Mouse (Mus musculus) limb, embryonic 15.5 days (tissue): Measurements from ENCODE around the gene Rnaseh2a. TPM values are rescaled to one million over a fixed set of nuclear protein-coding genes. Genes with fewer than 3 reads are reported as not detected.

ENCODE experiments used
- ATAC-seq: fragments of 200-750 bp; cut with Nextera tagmentation; 2 replicates; pipeline ENCODE4 v1.8.0; 2017; ENCODE audit warnings: low read depth, moderate TSS enrichment; ENCODE audit not compliant: insufficient number of reproducible peaks, low FRiP score, low TSS enrichment
- H3K27ac ChIP-seq: fragments of 300-500 bp; sonication (generic); 2 replicates; pipeline ENCODE4 v1.5.1; 2015; ENCODE audit warnings: moderate library complexity, mild to moderate bottlenecking, inconsistent platforms
- H3K27me3 ChIP-seq: fragments of 300-500 bp; sonication (generic); 2 replicates; pipeline ENCODE4 v1.6.1; 2015; ENCODE audit warnings: inconsistent platforms
- H3K36me3 ChIP-seq: fragments of 300-500 bp; sonication (generic); 2 replicates; pipeline ENCODE4 v1.6.1; 2015; ENCODE audit warnings: inconsistent platforms
- H3K4me1 ChIP-seq: fragments of 300-500 bp; sonication (generic); 2 replicates; pipeline ENCODE4 v1.6.1; 2015; ENCODE audit warnings: inconsistent platforms
- H3K4me2 ChIP-seq: fragments of 300-500 bp; sonication (generic); 2 replicates; pipeline ENCODE4 v1.6.1; 2015; ENCODE audit warnings: mild to moderate bottlenecking, inconsistent platforms
- H3K4me3 ChIP-seq: fragments of 300-500 bp; sonication (generic); 2 replicates; pipeline ENCODE4 v1.5.1; 2015; ENCODE audit warnings: mild to moderate bottlenecking, inconsistent platforms
- H3K9ac ChIP-seq: fragments of 300-500 bp; sonication (generic); 2 replicates; pipeline ENCODE4 v1.6.1; 2015; ENCODE audit warnings: inconsistent platforms
- H3K9me3 ChIP-seq: fragments of 300-500 bp; sonication (generic); 2 replicates; pipeline ENCODE4 v1.6.1; 2016; ENCODE audit warnings: inconsistent platforms
- WGBS: fragments of 180-500 bp; shearing (Covaris S2); methylation state at CpG from one replicate; pipeline ENCODE4 v1.1.7; 2015; 5-methylcytosine and 5-hydroxymethylcytosine counted together
- microRNA-seq: library from miRNA; unstranded; fragments of <30 nt; microRNA quantifications from one replicate; pipeline ENCODE4, GENCODE M21; 2016
- polyA plus RNA-seq: library from polyadenylated mRNA; unstranded; fragments of >200 nt; fragmentation: Nextera tagmentation; extraction: Ambion mirVana; gene quantifications from 2 replicates; pipeline ENCODE4 v1.2.1, GENCODE M21; 2015

Rnaseh2a gene
- polyA plus RNA-seq, 1 experiment from 2014 or later: 95.2 TPM

DNA sequence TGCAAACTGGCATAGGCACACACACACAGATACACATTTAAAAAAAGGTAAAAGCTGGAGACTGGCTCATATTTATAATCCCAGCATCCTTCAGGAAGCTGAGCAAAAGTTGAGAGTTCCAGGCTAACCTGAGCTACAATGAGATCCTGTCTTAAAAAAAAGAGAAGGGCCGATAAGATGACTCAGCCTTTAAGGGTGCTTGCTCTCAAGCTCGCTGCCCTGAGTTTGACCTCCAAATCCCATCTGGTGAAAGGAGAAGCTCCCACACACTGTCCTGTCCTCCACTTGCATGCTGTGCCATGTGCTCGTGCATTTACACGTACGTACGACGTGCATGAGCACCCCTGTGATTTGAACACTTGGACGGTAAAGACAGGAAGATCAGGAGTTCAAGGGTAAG lies 62.1 kb downstream of the Rnaseh2a start:
- H3K27me3 ChIP-seq: peaks cover 24% of the 10 kb centered on the region
- ATAC-seq: no peak
- 0 out of 2 replicates have a peak, but pooled peaks cover 3% of the 10 kb centered on the region for H3K36me3 ChIP-seq
- peaks cover 31% of the 10 kb centered on the region for H3K4me1 ChIP-seq
- no peak overlapping the region for H3K4me2 ChIP-seq
- H3K4me3 ChIP-seq: no peak overlapping the region
- WGBS: 74% methylated on average over 8 of the region's 8 CpGs
- H3K9ac ChIP-seq: no peak overlapping the region
- no peak overlapping the region for H3K27ac ChIP-seq
- H3K9me3 ChIP-seq: no peaks in the 10 kb centered on the region

DNA sequence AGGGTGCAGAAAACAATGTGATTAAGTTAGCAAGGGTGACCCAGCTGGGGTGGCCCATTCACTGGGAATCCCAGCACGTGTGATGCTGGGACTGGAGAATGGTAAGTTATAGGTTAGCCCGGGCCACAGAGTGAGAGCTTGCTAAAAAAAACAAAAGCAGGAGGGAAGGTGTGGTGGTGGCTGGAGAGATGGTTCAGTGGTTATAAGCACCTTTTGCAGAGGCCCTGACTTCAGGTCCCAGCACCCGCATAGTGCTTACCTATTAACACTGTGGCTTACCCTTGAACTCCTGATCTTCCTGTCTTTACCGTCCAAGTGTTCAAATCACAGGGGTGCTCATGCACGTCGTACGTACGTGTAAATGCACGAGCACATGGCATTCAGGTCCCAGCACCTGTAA lies 62.5 kb downstream of the Rnaseh2a start:
- no peak for ATAC-seq
- Histone ChIP-seq H3K9me3 (no peaks in the 10 kb centered on the region), H3K36me3 (0 out of 2 replicates have a peak, but pooled peaks cover 3% of the 10 kb centered on the region), H3K27me3 (peaks cover 20% of the 10 kb centered on the region), H3K4me1 (peaks cover 30% of the 10 kb centered on the region), H3K4me2 (no peak overlapping the region), H3K4me3 (no peak overlapping the region), H3K27ac (no peak overlapping the region), H3K9ac (no peak overlapping the region)
- 92% methylated on average over 9 of the region's 9 CpGs for WGBS

Small RNAs within 50 kb of the gene (microRNA-seq; reads per million reads assigned to microRNA genes)
- gene Gm24197: not detected

Other genes with a start within 250 kb of the Rnaseh2a start
- 3.8 and 5.5 TPM in 2 replicates for gene G430095P16Rik, start 246.8 kb downstream of the Rnaseh2a start, polyA plus RNA-seq
- 87.0 and 100 TPM in 2 replicates for gene Nfix, start 169.4 kb downstream of the Rnaseh2a start, polyA plus RNA-seq
- 7.5 and 8.0 TPM in 2 replicates for gene Dand5, start 146.9 kb downstream of the Rnaseh2a start, polyA plus RNA-seq
- 44.7 and 45.6 TPM in 2 replicates for gene Gadd45gip1, start 138.2 kb downstream of the Rnaseh2a start, polyA plus RNA-seq
- 102 and 122 TPM in 2 replicates for gene Rad23a, start 129.1 kb downstream of the Rnaseh2a start, polyA plus RNA-seq
- gene Calr, start 122.8 kb downstream of the Rnaseh2a start, polyA plus RNA-seq: 1,060 and 1,089 TPM in 2 replicates
- 94.4 and 98.2 TPM in 2 replicates for gene Farsa, start 112.8 kb downstream of the Rnaseh2a start, polyA plus RNA-seq
- 58.0 and 70.0 TPM in 2 replicates for gene Syce2, start 97.7 kb downstream of the Rnaseh2a start, polyA plus RNA-seq
- 31.1 and 34.3 TPM in 2 replicates for gene Gcdh, start 75.8 kb downstream of the Rnaseh2a start, polyA plus RNA-seq
- gene Klf1, start 67.8 kb downstream of the Rnaseh2a start, polyA plus RNA-seq: 1.4 and 2.5 TPM in 2 replicates
- gene Dnase2a, start 61.2 kb downstream of the Rnaseh2a start, polyA plus RNA-seq: 19.2 and 22.1 TPM in 2 replicates
- 0.34 and 0.35 TPM in 2 replicates for gene Mast1, start 32.4 kb downstream of the Rnaseh2a start, polyA plus RNA-seq
- gene Rtbdn, start 22.8 kb downstream of the Rnaseh2a start, polyA plus RNA-seq: 0.19 and 0.24 TPM in 2 replicates
- not detected in 2 replicates for gene Gm49661, start 334 bp downstream of the Rnaseh2a start, polyA plus RNA-seq
- gene Prdx2, start 180 bp downstream of the Rnaseh2a start, polyA plus RNA-seq: 635 and 681 TPM in 2 replicates
- 30.4 and 42.5 TPM in 2 replicates for gene Junb, start 9.0 kb upstream of the Rnaseh2a start, polyA plus RNA-seq
- gene Hook2, start 20.8 kb upstream of the Rnaseh2a start, polyA plus RNA-seq: 26.9 and 28.8 TPM in 2 replicates
- gene Best2, start 44.8 kb upstream of the Rnaseh2a start, polyA plus RNA-seq: 0.12 TPM in 2 replicates
- 113 and 117 TPM in 2 replicates for gene Asna1, start 55.5 kb upstream of the Rnaseh2a start, polyA plus RNA-seq
- 86.7 and 102 TPM in 2 replicates for gene Trir, start 57.1 kb upstream of the Rnaseh2a start, polyA plus RNA-seq
- 32.7 and 33.7 TPM in 2 replicates for gene Tnpo2, start 67.1 kb upstream of the Rnaseh2a start, polyA plus RNA-seq
- 30.1 and 32.3 TPM in 2 replicates for gene Fbxw9, start 90.3 kb upstream of the Rnaseh2a start, polyA plus RNA-seq
- not detected in 2 replicates for gene Gm5741, start 98.2 kb upstream of the Rnaseh2a start, polyA plus RNA-seq
- gene Dhps, start 102.0 kb upstream of the Rnaseh2a start, polyA plus RNA-seq: 41.5 and 48.9 TPM in 2 replicates
- gene Wdr83os, start 111.0 kb upstream of the Rnaseh2a start, polyA plus RNA-seq: 106 and 111 TPM in 2 replicates
- gene Wdr83, start 111.5 kb upstream of the Rnaseh2a start, polyA plus RNA-seq: 40.5 and 42.4 TPM in 2 replicates
- gene Man2b1, start 113.5 kb upstream of the Rnaseh2a start, polyA plus RNA-seq: 39.8 and 42.1 TPM in 2 replicates
- 2.2 and 2.5 TPM in 2 replicates for gene Zfp791, start 153.3 kb upstream of the Rnaseh2a start, polyA plus RNA-seq
- gene Cks1brt, start 182.2 kb upstream of the Rnaseh2a start, polyA plus RNA-seq: not detected in 2 replicates